Mouse (Mus musculus) layer of hippocampus, adult 2 months (tissue): Measurements from ENCODE around the gene Tbx10. TPM values are rescaled to one million over a fixed set of nuclear protein-coding genes. Genes with fewer than 3 reads are reported as not detected.
"Not testable (repeated sequence)": the region's sequence is repeated elsewhere in the genome, so short reads cannot be mapped to it uniquely, and the experiment has no call there.

Source experiments
- DNase-seq, 2 experiments: peaks; one replicate each; pipeline ENCODE4 v3.0.0; 2022; ENCODE audit warnings: low spot score in 2 of 2
- H3K27ac ChIP-seq: fragments of 200-600 bp; 2 replicates; pipeline ENCODE4 v1.8.1; 2022
- H3K4me3 ChIP-seq: fragments of 200-600 bp; 2 replicates; pipeline ENCODE4 v1.8.1; 2022; ENCODE audit warnings: mild to moderate bottlenecking
- CTCF ChIP-seq: fragments of 200-600 bp; conservative IDR thresholded peaks from 2 replicates; pipeline ENCODE4 v1.8.1; 2022; ENCODE audit warnings: antibody characterized with exemption, mild to moderate bottlenecking, moderate library complexity
- total RNA-seq, 2 experiments: library from RNA; stranded (reverse); gene quantifications; 2 replicates each; pipeline ENCODE4 v1.2.3; 2021

Tbx10 gene
- total RNA-seq, 2 experiments from 2014 or later = not detected

DNA sequence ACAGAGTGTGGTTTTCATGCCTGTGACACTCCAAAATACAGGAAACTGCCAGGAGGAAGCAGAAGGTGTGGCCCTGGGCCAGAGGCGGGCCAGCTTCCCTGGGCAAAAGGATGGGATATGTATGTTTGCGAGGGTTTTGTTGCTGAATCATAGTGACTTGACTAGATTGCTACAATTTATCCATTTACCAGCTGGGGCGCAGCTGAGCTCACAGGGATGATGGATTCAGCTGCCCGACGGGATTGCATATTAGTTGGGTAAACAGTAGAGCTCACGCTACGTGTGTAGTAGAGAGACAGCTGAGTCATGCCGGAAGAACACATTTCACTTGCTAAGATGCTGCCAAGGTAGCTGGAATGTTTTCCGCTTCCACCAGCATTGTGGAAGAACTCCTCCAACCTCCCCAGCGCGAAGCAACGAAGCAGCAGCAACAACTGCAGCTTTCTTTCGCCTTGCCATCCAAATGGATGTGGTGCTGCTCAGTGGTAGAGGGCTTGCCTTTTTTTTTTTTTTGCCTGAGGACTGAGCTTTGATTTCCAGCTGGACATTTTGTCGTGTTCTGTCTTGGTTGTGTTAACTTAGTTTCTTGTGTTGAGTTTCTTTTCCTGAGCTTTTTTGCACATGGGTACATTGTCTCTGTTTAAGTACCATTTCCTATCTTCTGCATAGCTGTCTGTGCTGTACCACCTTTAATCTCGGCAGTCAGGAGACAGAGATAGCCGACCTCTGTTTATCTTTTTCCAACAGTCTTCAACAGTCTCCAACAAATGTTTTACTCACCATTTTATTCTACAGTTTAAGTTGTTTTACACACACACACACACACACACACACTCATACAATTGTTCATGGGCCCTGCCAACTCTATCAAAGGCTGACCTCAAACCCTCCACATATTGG lies 53.7 kb downstream of the Tbx10 start, which contains the start of gene Gstp2:
Gstp2 (minus strand) TSS at position 58 of the 900 bp plus-strand sequence.
- TF ChIP-seq CTCF = peak; percentile 82
- H3K4me3 ChIP-seq = peak within 1 kb of the TSS; percentile 44
- DNase-seq = peak; percentile 62 to 91
- H3K27ac ChIP-seq = peak within 1 kb of the TSS; percentile 81

DNA sequence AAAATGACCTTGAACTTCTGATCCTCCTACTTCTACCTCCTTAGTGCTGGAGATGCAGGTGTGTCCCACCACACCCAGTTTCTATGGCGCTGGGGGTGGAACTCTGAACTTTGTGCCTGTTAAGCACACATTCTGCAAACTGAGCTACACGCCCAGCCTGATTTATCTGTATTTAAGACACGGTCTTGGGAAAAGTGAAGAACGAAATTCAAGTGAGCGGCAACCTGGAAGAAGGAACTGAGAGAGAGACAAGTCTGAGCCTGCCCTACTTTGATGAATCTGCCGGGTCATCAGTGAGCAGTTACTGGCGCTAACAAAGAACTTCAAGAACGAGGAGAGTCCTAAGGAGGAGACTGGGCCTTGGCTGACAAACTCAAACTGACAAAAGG lies 54.3 kb downstream of the Tbx10 start:
- Histone ChIP-seq H3K4me3 (no peak overlapping the region), H3K27ac (no peak overlapping the region)
- DNase-seq = no peak
- no peak for TF ChIP-seq CTCF

DNA sequence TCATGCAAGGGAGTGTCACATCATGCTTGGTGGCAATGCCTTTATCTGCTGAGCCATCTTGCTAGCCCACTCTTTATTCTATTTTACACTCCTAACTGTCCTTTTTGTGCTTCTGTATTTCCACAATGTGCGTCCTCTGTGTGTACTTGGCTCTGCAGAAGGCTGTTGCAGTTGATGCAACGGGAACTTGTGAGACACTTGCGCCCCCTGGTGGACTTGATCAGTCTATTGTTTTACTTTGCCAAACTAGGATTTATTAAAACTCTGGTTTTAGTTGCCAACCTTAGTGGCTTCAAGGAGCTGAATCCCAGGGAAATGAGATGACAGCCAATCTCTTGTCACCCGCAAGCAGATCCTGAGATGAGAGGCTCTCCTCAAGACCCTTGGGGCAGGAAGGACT lies 55.3 kb downstream of the Tbx10 start:
- TF ChIP-seq CTCF = peak; percentile 87
- no peak overlapping the region for H3K4me3 ChIP-seq
- H3K27ac ChIP-seq = no peak overlapping the region
- peak; percentile 39 to 74 for DNase-seq

DNA sequence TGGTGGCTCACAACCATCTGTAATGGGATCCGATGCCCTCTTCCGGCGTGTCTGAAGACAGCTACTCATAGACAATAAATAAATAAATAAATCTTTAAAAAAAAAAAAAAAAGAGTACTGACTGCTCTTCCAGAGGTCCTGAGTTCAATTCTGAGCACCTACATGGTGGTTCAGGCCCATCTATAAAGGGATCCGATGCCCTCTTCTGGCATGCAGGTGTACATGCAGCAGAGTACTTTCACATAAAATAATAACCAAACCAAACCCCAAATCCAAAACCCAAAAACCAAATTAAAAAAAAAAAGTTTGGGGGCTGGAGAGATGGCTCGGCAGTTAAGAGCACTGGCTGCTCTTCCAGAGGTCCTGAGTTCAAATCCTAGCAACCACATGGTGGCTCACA lies 56.5 kb downstream of the Tbx10 start:
- DNase-seq, H3K27ac ChIP-seq, H3K4me3 ChIP-seq: not testable (repeated sequence)
- peak; percentile 37 for TF ChIP-seq CTCF

Other genes with a start within 250 kb of the Tbx10 start
- gene Kmt5b, start 225.3 kb upstream of the Tbx10 start, total RNA-seq = 10 to 100 TPM; 53.9 to 57.7 TPM
- gene Chka, start 141.0 kb upstream of the Tbx10 start, total RNA-seq = 100 to 1,000 TPM in 1 of 2 experiments, 10 to 100 TPM in 1; 87.2 to 109 TPM
- gene Tcirg1, start 85.6 kb upstream of the Tbx10 start, total RNA-seq = 10 to 100 TPM; 20.0 to 24.9 TPM
- gene Ndufs8, start 80.0 kb upstream of the Tbx10 start, total RNA-seq = 100 to 1,000 TPM; 125 to 142 TPM
- 1 to 10 TPM; 2.2 to 2.4 TPM for gene Aldh3b1, start 62.9 kb upstream of the Tbx10 start, total RNA-seq
- gene Unc93b1, start 57.6 kb upstream of the Tbx10 start, total RNA-seq = 10 to 100 TPM; 11.4 to 16.1 TPM
- gene Aldh3b3, start 34.1 kb upstream of the Tbx10 start, total RNA-seq = not detected
- under 1 TPM; 0.64 to 0.90 TPM for gene Aldh3b2, start 20.4 kb upstream of the Tbx10 start, total RNA-seq
- gene Acy3, start 6.2 kb upstream of the Tbx10 start, total RNA-seq = 1 to 10 TPM; 2.3 to 2.7 TPM
- gene Nudt8, start 7.8 kb downstream of the Tbx10 start, total RNA-seq = 10 to 100 TPM; 10.2 to 10.7 TPM
- gene Gm49405, start 7.9 kb downstream of the Tbx10 start, total RNA-seq = 1 to 10 TPM; 1.3 to 1.4 TPM
- 1 to 10 TPM; 3.2 TPM for gene Doc2g, start 10.6 kb downstream of the Tbx10 start, total RNA-seq
- gene Ndufv1, start 20.1 kb downstream of the Tbx10 start, total RNA-seq = 100 to 1,000 TPM; 240 to 245 TPM
- 100 to 1,000 TPM; 395 to 398 TPM for gene Gstp1, start 45.2 kb downstream of the Tbx10 start, total RNA-seq
- 10 to 100 TPM; 46.2 to 49.4 TPM for gene Gstp2, start 53.3 kb downstream of the Tbx10 start, total RNA-seq
- gene Gstp3, start 66.8 kb downstream of the Tbx10 start, total RNA-seq = not detected
- gene Cabp2, start 88.8 kb downstream of the Tbx10 start, total RNA-seq = not detected
- gene Cdk2ap2, start 104.4 kb downstream of the Tbx10 start, total RNA-seq = 10 to 100 TPM; 29.5 to 33.9 TPM
- gene Pitpnm1, start 107.2 kb downstream of the Tbx10 start, total RNA-seq = 100 to 1,000 TPM; 173 to 180 TPM
- gene Aip, start 133.1 kb downstream of the Tbx10 start, total RNA-seq = 100 to 1,000 TPM; 111 to 123 TPM
- under 1 TPM; 0.07 to 0.08 TPM for gene Gpr152, start 147.0 kb downstream of the Tbx10 start, total RNA-seq
- under 1 TPM in 1 of 2 experiments, not detected in 1; 0.17 TPM for gene Cabp4, start 151.3 kb downstream of the Tbx10 start, total RNA-seq
- 10 to 100 TPM; 84.8 to 92.9 TPM for gene Coro1b, start 155.9 kb downstream of the Tbx10 start, total RNA-seq
- 1 to 10 TPM; 1.0 to 2.5 TPM for gene Ptprcap, start 160.9 kb downstream of the Tbx10 start, total RNA-seq
- gene Rps6kb2, start 170.6 kb downstream of the Tbx10 start, total RNA-seq = 10 to 100 TPM; 42.5 to 47.9 TPM
- 1 to 10 TPM; 6.6 to 8.9 TPM for gene Carns1, start 182.7 kb downstream of the Tbx10 start, total RNA-seq
- 1 to 10 TPM in 1 of 2 experiments, under 1 TPM in 1; 0.91 to 1.0 TPM for gene Tbc1d10c, start 198.5 kb downstream of the Tbx10 start, total RNA-seq
- 100 to 1,000 TPM; 263 to 276 TPM for gene Ppp1ca, start 199.3 kb downstream of the Tbx10 start, total RNA-seq
- gene Rad9a, start 208.9 kb downstream of the Tbx10 start, total RNA-seq = 1 to 10 TPM; 8.1 to 8.7 TPM
- under 1 TPM; 0.61 to 0.76 TPM for gene Clcf1, start 221.5 kb downstream of the Tbx10 start, total RNA-seq
- not detected for gene AC109138.7, start 221.6 kb downstream of the Tbx10 start, total RNA-seq
- gene Pold4, start 239.1 kb downstream of the Tbx10 start, total RNA-seq = 10 to 100 TPM; 16.7 to 18.2 TPM